Mouse (Mus musculus) neural tube, embryonic 15.5 days (tissue): ENCODE data around the gene Sh3pxd2a. TPM values are rescaled to one million over a fixed set of nuclear protein-coding genes. Genes with fewer than 3 reads are reported as not detected.

Source experiments
- ATAC-seq: fragments of 200-750 bp; cut with Nextera tagmentation; 2 replicates; pipeline ENCODE4 v1.8.0; 2017; ENCODE audit warnings: mild to moderate bottlenecking, moderate TSS enrichment, moderate library complexity; ENCODE audit not compliant: low FRiP score
- H3K27ac ChIP-seq: fragments of 300-500 bp; sonication (generic); replicated peaks from 2 replicates; pipeline ENCODE4 v1.5.1; 2015; ENCODE audit warnings: mild to moderate bottlenecking, inconsistent platforms
- H3K27me3 ChIP-seq: fragments of 300-500 bp; sonication (generic); replicated peaks from 2 replicates; pipeline ENCODE4 v1.6.1; 2015; ENCODE audit warnings: inconsistent platforms
- H3K36me3 ChIP-seq: fragments of 300-500 bp; sonication (generic); 2 replicates; pipeline ENCODE4 v1.6.1; 2015; ENCODE audit warnings: inconsistent platforms
- H3K4me1 ChIP-seq: fragments of 300-500 bp; sonication (generic); 2 replicates; pipeline ENCODE4 v1.6.1; 2015; ENCODE audit warnings: inconsistent platforms
- H3K4me2 ChIP-seq: fragments of 300-500 bp; sonication (generic); 2 replicates; pipeline ENCODE4 v1.6.1; 2015; ENCODE audit warnings: inconsistent platforms, mild to moderate bottlenecking, moderate library complexity
- H3K4me3 ChIP-seq: fragments of 300-500 bp; sonication (generic); replicated peaks from 2 replicates; pipeline ENCODE4 v1.5.1; 2015; ENCODE audit warnings: mild to moderate bottlenecking, inconsistent platforms
- H3K9ac ChIP-seq: fragments of 300-500 bp; sonication (generic); replicated peaks from 2 replicates; pipeline ENCODE4 v1.6.1; 2015; ENCODE audit warnings: mild to moderate bottlenecking, inconsistent platforms
- H3K9me3 ChIP-seq: fragments of 300-500 bp; sonication (generic); replicated peaks from 2 replicates; pipeline ENCODE4 v1.6.1; 2016; ENCODE audit warnings: inconsistent platforms
- WGBS: fragments of 180-500 bp; shearing (Covaris S2); methylation state at CpG from one replicate; pipeline ENCODE4 v1.1.7; 2015; ENCODE audit warnings: mixed read lengths; 5-methylcytosine and 5-hydroxymethylcytosine counted together
- polyA plus RNA-seq: library from polyadenylated mRNA; unstranded; fragments of >200 nt; fragmentation: Nextera tagmentation; extraction: Ambion mirVana; gene quantifications from 2 replicates; pipeline ENCODE4 v1.2.1, GENCODE M21; 2015

The Sh3pxd2a gene
- polyA plus RNA-seq, 1 experiment from 2014 or later: 2.2 TPM

GRCm38 (mm10) chr19:47319061-47319460 lies 145.1 kb downstream of the Sh3pxd2a start:
- H3K27me3 ChIP-seq: peaks cover 14% of the 10 kb centered on the region
- H3K4me2 ChIP-seq: no peak overlapping the region
- no peak overlapping the region for H3K4me3 ChIP-seq
- no peak overlapping the region for H3K27ac ChIP-seq
- no peaks in the 10 kb centered on the region for H3K9me3 ChIP-seq
- no peaks in the 10 kb centered on the region for H3K36me3 ChIP-seq
- H3K4me1 ChIP-seq: peaks cover 54% of the 10 kb centered on the region
- no peak for ATAC-seq
- no peak overlapping the region for H3K9ac ChIP-seq
- 91% methylated on average over 8 of the region's 8 CpGs for WGBS

- H3K9ac ChIP-seq: no peak overlapping the region
- no peak overlapping the region for H3K4me2 ChIP-seq
- no peaks in the 10 kb centered on the region for H3K36me3 ChIP-seq
- peaks cover 69% of the 10 kb centered on the region for H3K4me1 ChIP-seq
- 66% methylated on average over 15 of the region's 15 CpGs for WGBS
- H3K27me3 ChIP-seq: peaks cover 14% of the 10 kb centered on the region
- H3K4me3 ChIP-seq: no peak overlapping the region
- H3K9me3 ChIP-seq: no peaks in the 10 kb centered on the region
- 0 out of 2 replicates have a peak, but pooled peaks have one; percentile 22 for ATAC-seq
- H3K27ac ChIP-seq: no peak overlapping the region
Observed at GRCm38 (mm10) chr19:47317063-47317938, 146.9 kb downstream of the Sh3pxd2a start.

- no peaks in the 10 kb centered on the region for H3K36me3 ChIP-seq
- H3K9ac ChIP-seq: no peak overlapping the region; the same call in 1 of the 2 replicates
- H3K27ac ChIP-seq: no peak overlapping the region
- no peak overlapping the region for H3K4me2 ChIP-seq
- H3K27me3 ChIP-seq: peaks cover 14% of the 10 kb centered on the region
- H3K9me3 ChIP-seq: no peaks in the 10 kb centered on the region
- 76% methylated on average over 19 of the region's 19 CpGs for WGBS
- ATAC-seq: no peak
- H3K4me3 ChIP-seq: no peak overlapping the region
- H3K4me1 ChIP-seq: peaks cover 68% of the 10 kb centered on the region
Observed at GRCm38 (mm10) chr19:47316288-47317062, 147.7 kb downstream of the Sh3pxd2a start.

- Histone ChIP-seq H3K4me1 (peaks cover 62% of the 10 kb centered on the region), H3K4me3 (no peak overlapping the region), H3K9me3 (no peaks in the 10 kb centered on the region), H3K9ac (no peak overlapping the region; the same call in 1 of the 2 replicates), H3K36me3 (no peaks in the 10 kb centered on the region), H3K27ac (no peak overlapping the region), H3K4me2 (no peak overlapping the region), H3K27me3 (peaks cover 14% of the 10 kb centered on the region)
- no peak for ATAC-seq
- 29% methylated on average over 1 of the region's 1 CpGs for WGBS
Observed at GRCm38 (mm10) chr19:47315917-47316265, 148.3 kb downstream of the Sh3pxd2a start.

GRCm38 (mm10) chr19:47315091-47315916 lies 148.9 kb downstream of the Sh3pxd2a start:
- H3K27me3 ChIP-seq: peaks cover 14% of the 10 kb centered on the region
- no peaks in the 10 kb centered on the region for H3K36me3 ChIP-seq
- H3K9me3 ChIP-seq: no peaks in the 10 kb centered on the region
- ATAC-seq: no peak
- H3K4me2 ChIP-seq: peak overlapping the region; percentile 52
- WGBS: 61% methylated on average over 14 of the region's 14 CpGs
- peaks cover 58% of the 10 kb centered on the region for H3K4me1 ChIP-seq
- no peak overlapping the region for H3K27ac ChIP-seq
- no peak overlapping the region for H3K4me3 ChIP-seq
- no peak overlapping the region for H3K9ac ChIP-seq

- Histone ChIP-seq H3K4me3 (peak overlapping the region; percentile 30), H3K9me3 (no peaks in the 10 kb centered on the region), H3K4me1 (peaks cover 51% of the 10 kb centered on the region), H3K4me2 (peak overlapping the region; percentile 52), H3K27me3 (peaks cover 14% of the 10 kb centered on the region), H3K9ac (peak overlapping the region; percentile 38; the same call in 1 of the 2 replicates), H3K27ac (peak overlapping the region; percentile 42; the same call in 1 of the 2 replicates), H3K36me3 (no peaks in the 10 kb centered on the region)
- 0 out of 2 replicates have a peak, but pooled peaks have one; percentile 33 for ATAC-seq
- WGBS: 5% methylated on average over 45 of the region's 49 CpGs
Observed at GRCm38 (mm10) chr19:47314076-47314941, 149.9 kb downstream of the Sh3pxd2a start.

- peak overlapping the region; percentile 30 for H3K4me3 ChIP-seq
- H3K27me3 ChIP-seq: peaks cover 14% of the 10 kb centered on the region
- peak overlapping the region; percentile 38; the same call in 1 of the 2 replicates for H3K9ac ChIP-seq
- H3K9me3 ChIP-seq: no peaks in the 10 kb centered on the region
- 0 out of 2 replicates have a peak, but pooled peaks have one; percentile 4 for ATAC-seq
- WGBS: 16% methylated on average over 11 of the region's 11 CpGs
- no peaks in the 10 kb centered on the region for H3K36me3 ChIP-seq
- peak overlapping the region; percentile 52 for H3K4me2 ChIP-seq
- peak overlapping the region; percentile 42; the same call in 1 of the 2 replicates for H3K27ac ChIP-seq
- peaks cover 49% of the 10 kb centered on the region for H3K4me1 ChIP-seq
Observed at GRCm38 (mm10) chr19:47313387-47314075, 150.7 kb downstream of the Sh3pxd2a start.

- H3K27me3 ChIP-seq: peaks cover 14% of the 10 kb centered on the region
- no peaks in the 10 kb centered on the region for H3K36me3 ChIP-seq
Observed at GRCm38 (mm10) chr19:47311162-47311561, 153.0 kb downstream of the Sh3pxd2a start.

GRCm38 (mm10) chr19:47309824-47310223 lies 154.4 kb downstream of the Sh3pxd2a start:
- no peak for ATAC-seq
- no peak overlapping the region for H3K4me2 ChIP-seq
- peaks cover 22% of the 10 kb centered on the region for H3K4me1 ChIP-seq
- WGBS: 96% methylated on average over 12 of the region's 12 CpGs
- no peaks in the 10 kb centered on the region for H3K36me3 ChIP-seq
- H3K9me3 ChIP-seq: no peaks in the 10 kb centered on the region
- no peak overlapping the region for H3K9ac ChIP-seq
- H3K4me3 ChIP-seq: no peak overlapping the region
- peaks cover under 1% of the 10 kb centered on the region for H3K27me3 ChIP-seq
- no peak overlapping the region for H3K27ac ChIP-seq

More at GRCm38 (mm10) chr19:47311162-47311561, 153.0 kb downstream of the Sh3pxd2a start:
- 85% methylated on average over 4 of the region's 4 CpGs for WGBS
- Histone ChIP-seq H3K27ac (no peak overlapping the region), H3K9ac (no peak overlapping the region), H3K4me3 (no peak overlapping the region), H3K9me3 (no peaks in the 10 kb centered on the region), H3K4me2 (no peak overlapping the region), H3K4me1 (peaks cover 28% of the 10 kb centered on the region)
- no peak for ATAC-seq

GRCm38 (mm10) chr19:47306917-47307315 lies 157.3 kb downstream of the Sh3pxd2a start:
- Histone ChIP-seq H3K4me2 (no peak overlapping the region), H3K9me3 (no peaks in the 10 kb centered on the region), H3K9ac (no peak overlapping the region), H3K4me3 (no peak overlapping the region), H3K4me1 (peaks cover 11% of the 10 kb centered on the region), H3K27ac (no peak overlapping the region), H3K36me3 (no peaks in the 10 kb centered on the region), H3K27me3 (no peaks in the 10 kb centered on the region)
- ATAC-seq: no peak
- 88% methylated on average over 8 of the region's 8 CpGs for WGBS
